Mouse (Mus musculus): Measurements from ENCODE around the gene Fchsd2. TPM values are rescaled to one million over a fixed set of nuclear protein-coding genes. Genes with fewer than 3 reads are reported as not detected.

Gene Fchsd2
- polyA plus RNA-seq, 1 experiment from 2014 or later = 35.5 TPM

DNA sequence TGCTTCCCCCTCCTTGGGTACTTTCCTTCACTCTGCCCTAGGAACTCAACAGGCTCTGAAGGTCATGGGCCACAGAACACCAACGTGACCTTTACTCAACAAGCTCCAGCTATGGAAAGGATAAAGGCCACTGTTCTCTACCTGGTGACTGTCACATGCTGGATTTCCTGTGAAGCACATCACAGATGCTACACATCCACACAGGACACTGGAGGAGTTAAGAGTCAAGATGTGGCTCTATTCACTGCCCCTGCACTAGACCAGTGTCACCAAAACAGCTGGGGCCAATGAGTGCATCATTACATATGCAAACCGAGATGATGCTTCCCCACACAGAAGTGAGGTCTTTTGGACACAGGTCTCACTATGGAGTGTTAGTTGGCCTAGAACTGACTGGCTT lies 25.1 kb upstream of the Fchsd2 start:
- H3K4me2 ChIP-seq (replicated peaks; ENCODE audit: low read depth, low read length) = no peak overlapping the region
- H3K4me3 ChIP-seq (ENCODE audit: low read length) = no peak overlapping the region
- H3K4me1 ChIP-seq (ENCODE audit: control insufficient read depth, insufficient read depth, low read length) = peaks cover 7% of the 10 kb centered on the region; the same call in 1 of the 2 replicates
- no peaks in the 10 kb centered on the region for H3K27me3 ChIP-seq (ENCODE audit: control insufficient read depth, insufficient read depth, low read length)
- H3K36me3 ChIP-seq (ENCODE audit: control insufficient read depth, insufficient read depth, low read length) = no peaks in the 10 kb centered on the region
- ATAC-seq (ENCODE audit: low FRiP score, low TSS enrichment) = no peak
- H3K9ac ChIP-seq (ENCODE audit: low read depth, low read length) = no peak overlapping the region
- 84% methylated on average over 2 of the region's 2 CpGs for WGBS
- H3K27ac ChIP-seq (ENCODE audit: low read depth, low read length) = no peak overlapping the region
- H3K9me3 ChIP-seq (ENCODE audit: control insufficient read depth, low read length) = no peaks in the 10 kb centered on the region

DNA sequence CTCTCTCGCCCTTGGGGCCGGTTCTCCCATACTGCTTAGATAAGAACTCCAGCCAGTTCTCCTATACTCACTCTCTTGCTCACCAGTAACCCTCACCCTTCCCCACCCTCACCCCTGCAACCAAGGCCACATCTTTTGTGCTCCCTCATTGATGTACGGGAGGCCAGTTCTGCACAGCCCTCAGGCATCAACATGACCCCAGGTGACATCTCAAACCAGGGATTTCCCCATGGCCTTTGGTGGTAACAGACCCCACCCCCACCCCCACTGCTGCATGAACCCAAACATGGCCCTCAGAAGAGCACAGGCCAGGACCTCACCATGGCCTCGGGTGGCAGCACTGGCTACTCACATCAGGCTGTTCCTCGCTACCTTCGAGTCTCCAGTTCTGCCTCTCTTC lies 23.4 kb upstream of the Fchsd2 start:
- no peak for ATAC-seq (ENCODE audit: low FRiP score, low TSS enrichment)
- no peak overlapping the region for H3K4me3 ChIP-seq (ENCODE audit: low read length)
- 75% methylated on average over 6 of the region's 6 CpGs for WGBS

DNA sequence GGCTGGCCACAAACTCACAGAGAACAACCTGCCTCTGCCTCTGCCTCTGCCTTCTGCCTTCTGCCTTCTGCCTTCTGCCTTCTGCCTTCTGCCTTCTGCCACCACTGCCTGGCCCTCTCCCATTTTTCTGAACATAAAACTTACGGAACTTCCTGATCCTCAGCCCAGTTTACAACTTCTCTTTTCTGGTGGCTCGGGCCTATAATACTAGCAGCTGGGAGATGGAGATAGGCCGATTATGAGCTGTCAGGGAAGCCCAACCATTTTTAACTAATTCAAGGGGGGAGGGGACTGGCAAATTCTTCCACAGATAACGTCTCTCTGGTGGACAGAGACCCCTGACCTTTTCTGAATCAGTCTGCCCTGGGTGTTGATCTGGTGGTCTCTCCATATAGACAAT lies 22.3 kb upstream of the Fchsd2 start:
- Histone ChIP-seq H3K36me3 (ENCODE audit: control insufficient read depth, insufficient read depth, low read length) (no peaks in the 10 kb centered on the region), H3K9ac (ENCODE audit: low read depth, low read length) (no peak overlapping the region), H3K4me3 (ENCODE audit: low read length) (no peak overlapping the region), H3K9me3 (ENCODE audit: control insufficient read depth, low read length) (no peaks in the 10 kb centered on the region), H3K27me3 (ENCODE audit: control insufficient read depth, insufficient read depth, low read length) (no peaks in the 10 kb centered on the region), H3K4me1 (ENCODE audit: control insufficient read depth, insufficient read depth, low read length) (peaks cover 7% of the 10 kb centered on the region; the same call in 1 of the 2 replicates), H3K4me2 (replicated peaks; ENCODE audit: low read depth, low read length) (no peak overlapping the region), H3K27ac (ENCODE audit: low read depth, low read length) (no peak overlapping the region; the same call in 1 of the 2 replicates)
- 32% methylated on average over 4 of the region's 4 CpGs for WGBS
- no peak for ATAC-seq (ENCODE audit: low FRiP score, low TSS enrichment)

More for the DNA sequence above, 23.4 kb upstream of the Fchsd2 start:
- Histone ChIP-seq H3K27me3 (ENCODE audit: control insufficient read depth, insufficient read depth, low read length) (no peaks in the 10 kb centered on the region), H3K9me3 (ENCODE audit: control insufficient read depth, low read length) (no peaks in the 10 kb centered on the region), H3K27ac (ENCODE audit: low read depth, low read length) (no peak overlapping the region), H3K4me1 (ENCODE audit: control insufficient read depth, insufficient read depth, low read length) (peaks cover 7% of the 10 kb centered on the region; the same call in 1 of the 2 replicates), H3K9ac (ENCODE audit: low read depth, low read length) (no peak overlapping the region), H3K4me2 (replicated peaks; ENCODE audit: low read depth, low read length) (no peak overlapping the region), H3K36me3 (ENCODE audit: control insufficient read depth, insufficient read depth, low read length) (no peaks in the 10 kb centered on the region)

DNA sequence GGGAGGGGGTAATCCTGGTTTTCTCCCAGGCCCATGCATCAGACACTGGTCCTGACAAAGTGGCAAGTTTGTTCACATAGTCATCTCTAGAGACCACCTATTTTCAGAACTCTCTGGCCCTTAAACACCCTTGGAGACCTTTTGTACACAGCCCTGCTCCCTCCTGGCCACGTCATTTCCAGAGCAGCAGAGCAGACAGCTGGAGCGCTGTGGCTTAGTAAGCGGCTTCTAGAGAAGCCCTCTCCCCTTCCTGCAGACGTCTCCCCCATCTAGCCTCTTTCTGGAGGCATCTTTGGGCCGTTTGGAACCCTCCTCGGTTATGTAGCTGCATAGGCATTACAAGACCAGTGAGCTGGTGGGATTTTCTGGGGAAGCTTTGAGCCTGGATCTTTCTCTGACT lies 21.6 kb upstream of the Fchsd2 start:
- WGBS = 46% methylated on average over 6 of the region's 6 CpGs
- no peaks in the 10 kb centered on the region for H3K9me3 ChIP-seq (ENCODE audit: control insufficient read depth, low read length)
- H3K4me3 ChIP-seq (ENCODE audit: low read length) = no peak overlapping the region
- no peak overlapping the region for H3K9ac ChIP-seq (ENCODE audit: low read depth, low read length)
- no peak for ATAC-seq (ENCODE audit: low FRiP score, low TSS enrichment)
- H3K36me3 ChIP-seq (ENCODE audit: control insufficient read depth, insufficient read depth, low read length) = no peaks in the 10 kb centered on the region
- no peak overlapping the region for H3K4me2 ChIP-seq (replicated peaks; ENCODE audit: low read depth, low read length)
- peaks cover 7% of the 10 kb centered on the region; the same call in 1 of the 2 replicates for H3K4me1 ChIP-seq (ENCODE audit: control insufficient read depth, insufficient read depth, low read length)
- H3K27ac ChIP-seq (ENCODE audit: low read depth, low read length) = no peak overlapping the region; the same call in 1 of the 2 replicates
- H3K27me3 ChIP-seq (ENCODE audit: control insufficient read depth, insufficient read depth, low read length) = no peaks in the 10 kb centered on the region

DNA sequence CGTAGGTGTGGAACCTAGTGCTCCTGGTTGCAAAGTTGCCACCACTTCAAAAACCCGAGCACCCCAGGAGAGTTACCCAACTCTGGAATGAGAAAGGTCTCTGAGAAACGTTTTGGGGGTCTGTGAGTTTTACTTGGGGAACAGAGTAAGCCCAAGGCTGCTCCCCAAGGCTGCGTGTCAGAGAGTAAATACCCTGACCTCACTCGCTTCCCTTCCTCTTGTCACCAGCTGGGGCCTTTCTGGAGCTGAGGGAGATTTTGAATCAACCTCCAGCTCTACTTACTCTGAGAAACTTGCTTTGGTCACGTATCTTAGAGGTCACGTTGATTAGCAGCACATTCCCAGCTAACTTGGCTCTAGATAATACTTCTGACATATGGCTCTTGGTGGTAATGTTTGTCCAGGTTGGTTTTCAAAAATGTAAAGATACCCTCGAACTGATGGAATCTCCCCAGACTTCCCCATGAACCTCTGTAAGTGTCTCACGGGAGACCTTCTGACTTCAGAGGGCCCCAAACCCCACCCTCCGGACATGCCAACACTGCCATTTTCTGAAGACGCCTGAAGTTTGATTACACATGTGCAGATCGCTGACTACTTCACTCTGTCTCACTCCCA lies 20.4 kb upstream of the Fchsd2 start:
- no peak for ATAC-seq (ENCODE audit: low FRiP score, low TSS enrichment)
- WGBS = 79% methylated on average over 12 of the region's 12 CpGs
- no peak overlapping the region for H3K4me3 ChIP-seq (ENCODE audit: low read length)
- H3K4me1 ChIP-seq (ENCODE audit: control insufficient read depth, insufficient read depth, low read length) = peaks cover 7% of the 10 kb centered on the region; the same call in 1 of the 2 replicates
- H3K4me2 ChIP-seq (replicated peaks; ENCODE audit: low read depth, low read length) = no peak overlapping the region
- H3K36me3 ChIP-seq (ENCODE audit: control insufficient read depth, insufficient read depth, low read length) = no peaks in the 10 kb centered on the region
- no peaks in the 10 kb centered on the region for H3K27me3 ChIP-seq (ENCODE audit: control insufficient read depth, insufficient read depth, low read length)
- H3K9ac ChIP-seq (ENCODE audit: low read depth, low read length) = no peak overlapping the region
- no peak overlapping the region for H3K27ac ChIP-seq (ENCODE audit: low read depth, low read length)
- no peaks in the 10 kb centered on the region for H3K9me3 ChIP-seq (ENCODE audit: control insufficient read depth, low read length)

DNA sequence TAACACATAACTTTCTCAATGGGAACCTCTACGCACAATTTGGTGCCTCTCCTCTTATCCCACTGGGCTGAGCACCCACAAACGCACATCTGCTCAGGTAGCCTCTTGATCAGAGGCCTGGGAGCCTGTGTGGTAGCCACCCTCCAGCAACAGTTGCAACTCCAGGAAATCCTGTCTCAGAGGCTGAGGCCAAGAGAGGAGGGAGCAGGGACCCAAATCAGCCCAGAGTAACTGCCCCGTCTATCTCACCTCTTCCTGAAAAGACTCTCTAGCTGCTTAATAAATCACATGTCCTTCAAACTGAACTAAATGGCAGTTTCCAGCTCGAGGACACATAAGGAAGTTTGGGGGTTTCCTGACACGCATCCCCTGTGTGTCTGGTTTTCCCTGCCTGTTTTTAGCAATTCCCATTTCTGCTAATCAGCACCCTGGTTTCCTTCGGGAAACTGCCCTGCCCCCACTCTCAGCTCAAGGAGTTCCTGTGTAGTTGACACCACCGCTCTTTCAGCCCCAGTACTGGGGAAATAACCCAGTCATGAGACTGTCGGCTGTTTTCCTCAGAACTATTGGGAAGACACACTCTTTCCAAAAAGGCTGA lies 18.4 kb upstream of the Fchsd2 start:
- Histone ChIP-seq H3K9ac (ENCODE audit: low read depth, low read length) (no peak overlapping the region; the same call in 1 of the 2 replicates), H3K4me1 (ENCODE audit: control insufficient read depth, insufficient read depth, low read length) (peaks cover 7% of the 10 kb centered on the region; the same call in 1 of the 2 replicates), H3K27ac (ENCODE audit: low read depth, low read length) (peak overlapping the region; percentile 37; the same call in 1 of the 2 replicates), H3K27me3 (ENCODE audit: control insufficient read depth, insufficient read depth, low read length) (no peaks in the 10 kb centered on the region), H3K36me3 (ENCODE audit: control insufficient read depth, insufficient read depth, low read length) (no peaks in the 10 kb centered on the region), H3K9me3 (ENCODE audit: control insufficient read depth, low read length) (no peaks in the 10 kb centered on the region), H3K4me2 (replicated peaks; ENCODE audit: low read depth, low read length) (no peak overlapping the region), H3K4me3 (ENCODE audit: low read length) (no peak overlapping the region)
- 45% methylated on average over 8 of the region's 8 CpGs for WGBS
- no peak for ATAC-seq (ENCODE audit: low FRiP score, low TSS enrichment)

DNA sequence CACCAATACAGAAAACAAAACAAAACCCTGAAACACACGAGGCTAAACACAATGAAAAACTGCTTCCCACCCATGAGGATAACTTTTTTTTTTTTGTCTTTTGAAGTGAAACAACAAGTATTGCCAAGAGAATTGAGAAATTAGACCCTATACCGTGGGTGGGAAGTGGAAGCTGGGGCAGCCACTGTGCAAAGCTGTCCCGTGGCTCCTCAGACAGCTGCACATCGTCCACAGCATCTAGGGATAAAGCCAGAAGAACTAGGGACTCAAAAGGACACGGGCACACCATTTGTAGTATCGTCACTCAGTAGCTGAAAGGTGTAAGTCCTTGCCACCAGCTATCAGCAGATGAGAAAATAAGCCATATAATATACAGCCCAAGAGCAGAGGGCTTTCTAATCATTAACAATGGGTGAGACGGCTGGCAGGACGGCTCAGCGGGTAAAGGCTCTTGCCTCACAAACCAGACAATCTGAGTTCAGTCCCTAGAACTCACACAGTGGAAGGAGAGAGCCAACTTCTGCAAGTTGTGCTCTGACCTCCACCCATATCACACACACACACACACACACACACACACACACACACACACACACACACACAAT lies 9.0 kb upstream of the Fchsd2 start:
- Histone ChIP-seq H3K9me3 (ENCODE audit: control insufficient read depth, low read length) (no peaks in the 10 kb centered on the region), H3K4me1 (ENCODE audit: control insufficient read depth, insufficient read depth, low read length) (no peaks in the 10 kb centered on the region), H3K4me3 (ENCODE audit: low read length) (no peak overlapping the region), H3K27me3 (ENCODE audit: control insufficient read depth, insufficient read depth, low read length) (no peaks in the 10 kb centered on the region), H3K4me2 (replicated peaks; ENCODE audit: low read depth, low read length) (no peak overlapping the region), H3K27ac (ENCODE audit: low read depth, low read length) (no peak overlapping the region), H3K36me3 (ENCODE audit: control insufficient read depth, insufficient read depth, low read length) (no peaks in the 10 kb centered on the region), H3K9ac (ENCODE audit: low read depth, low read length) (no peak overlapping the region)
- no peak for ATAC-seq (ENCODE audit: low FRiP score, low TSS enrichment)
- WGBS = 52% methylated on average over 9 of the region's 9 CpGs

DNA sequence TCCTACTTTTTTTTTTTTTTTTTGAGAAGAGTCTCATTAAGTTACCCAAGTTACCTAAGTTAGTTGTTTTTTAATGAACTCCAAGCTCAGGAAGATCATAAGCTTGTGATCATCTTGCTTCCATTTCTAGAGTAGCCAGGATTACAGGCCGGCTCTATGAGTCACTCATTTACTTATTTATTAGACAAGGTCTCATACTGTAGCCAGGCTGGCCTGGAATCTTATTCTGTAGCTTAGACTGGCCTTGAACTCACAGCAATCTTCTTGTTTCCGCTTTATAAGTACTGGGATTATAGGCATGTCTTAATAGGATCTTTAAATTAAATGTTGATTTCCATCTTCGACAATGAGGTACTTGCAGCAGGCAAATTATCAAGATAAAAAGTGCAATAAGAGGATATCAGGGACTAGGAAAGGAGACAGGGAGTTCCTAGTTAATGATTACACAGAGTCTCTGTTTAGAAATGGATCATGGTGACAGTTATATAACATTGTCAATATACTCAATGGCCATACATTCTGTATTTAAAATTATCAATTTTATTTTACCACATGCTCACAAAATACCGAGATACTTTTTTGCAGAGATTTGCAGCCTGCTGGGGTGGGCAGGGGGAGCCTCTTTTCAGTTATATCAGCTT lies 7.7 kb upstream of the Fchsd2 start:
- H3K9ac ChIP-seq (ENCODE audit: low read depth, low read length) = no peak overlapping the region
- H3K4me2 ChIP-seq (replicated peaks; ENCODE audit: low read depth, low read length) = no peak overlapping the region
- ATAC-seq (ENCODE audit: low FRiP score, low TSS enrichment) = no peak
- H3K4me1 ChIP-seq (ENCODE audit: control insufficient read depth, insufficient read depth, low read length) = no peaks in the 10 kb centered on the region
- no peaks in the 10 kb centered on the region for H3K36me3 ChIP-seq (ENCODE audit: control insufficient read depth, insufficient read depth, low read length)
- no peaks in the 10 kb centered on the region for H3K9me3 ChIP-seq (ENCODE audit: control insufficient read depth, low read length)
- no peak overlapping the region for H3K4me3 ChIP-seq (ENCODE audit: low read length)
- no peaks in the 10 kb centered on the region for H3K27me3 ChIP-seq (ENCODE audit: control insufficient read depth, insufficient read depth, low read length)
- H3K27ac ChIP-seq (ENCODE audit: low read depth, low read length) = no peak overlapping the region
- 72% methylated on average over 4 of the region's 4 CpGs for WGBS

DNA sequence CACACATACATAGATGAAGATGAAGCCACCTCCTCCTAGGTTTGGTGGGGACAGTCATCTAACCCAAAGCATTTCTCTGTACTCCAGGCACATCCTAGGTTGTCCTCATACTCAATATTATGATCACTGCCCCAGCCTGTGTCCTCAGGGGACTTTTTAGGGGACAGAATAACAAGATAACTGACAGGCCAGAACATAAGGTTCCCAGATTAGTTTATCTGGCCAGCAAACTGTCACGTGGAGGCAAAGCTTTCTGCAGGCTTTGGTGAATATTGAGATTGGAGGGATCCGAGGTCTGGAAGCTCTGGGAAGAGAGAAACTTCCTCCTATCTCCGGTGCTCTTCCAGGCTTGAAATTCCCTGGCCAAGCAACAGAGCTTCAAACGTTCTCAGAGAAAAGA lies 6.9 kb upstream of the Fchsd2 start:
- Histone ChIP-seq H3K4me1 (ENCODE audit: control insufficient read depth, insufficient read depth, low read length) (no peaks in the 10 kb centered on the region), H3K27me3 (ENCODE audit: control insufficient read depth, insufficient read depth, low read length) (no peaks in the 10 kb centered on the region), H3K27ac (ENCODE audit: low read depth, low read length) (no peak overlapping the region), H3K4me2 (replicated peaks; ENCODE audit: low read depth, low read length) (no peak overlapping the region), H3K9me3 (ENCODE audit: control insufficient read depth, low read length) (no peaks in the 10 kb centered on the region), H3K4me3 (ENCODE audit: low read length) (no peak overlapping the region), H3K36me3 (ENCODE audit: control insufficient read depth, insufficient read depth, low read length) (no peaks in the 10 kb centered on the region), H3K9ac (ENCODE audit: low read depth, low read length) (no peak overlapping the region)
- ATAC-seq (ENCODE audit: low FRiP score, low TSS enrichment) = no peak
- 61% methylated on average over 4 of the region's 4 CpGs for WGBS

All from kidney, embryonic 14.5 days (tissue).